Mouse (Mus musculus): ENCODE data around the gene Col16a1. TPM values are rescaled to one million over a fixed set of nuclear protein-coding genes. Genes with fewer than 3 reads are reported as not detected.

Col16a1 gene
- polyA plus RNA-seq (2015; fragmentation: Nextera tagmentation; extraction: Ambion mirVana), result 47.7 and 51.6 TPM in 2 replicates

DNA sequence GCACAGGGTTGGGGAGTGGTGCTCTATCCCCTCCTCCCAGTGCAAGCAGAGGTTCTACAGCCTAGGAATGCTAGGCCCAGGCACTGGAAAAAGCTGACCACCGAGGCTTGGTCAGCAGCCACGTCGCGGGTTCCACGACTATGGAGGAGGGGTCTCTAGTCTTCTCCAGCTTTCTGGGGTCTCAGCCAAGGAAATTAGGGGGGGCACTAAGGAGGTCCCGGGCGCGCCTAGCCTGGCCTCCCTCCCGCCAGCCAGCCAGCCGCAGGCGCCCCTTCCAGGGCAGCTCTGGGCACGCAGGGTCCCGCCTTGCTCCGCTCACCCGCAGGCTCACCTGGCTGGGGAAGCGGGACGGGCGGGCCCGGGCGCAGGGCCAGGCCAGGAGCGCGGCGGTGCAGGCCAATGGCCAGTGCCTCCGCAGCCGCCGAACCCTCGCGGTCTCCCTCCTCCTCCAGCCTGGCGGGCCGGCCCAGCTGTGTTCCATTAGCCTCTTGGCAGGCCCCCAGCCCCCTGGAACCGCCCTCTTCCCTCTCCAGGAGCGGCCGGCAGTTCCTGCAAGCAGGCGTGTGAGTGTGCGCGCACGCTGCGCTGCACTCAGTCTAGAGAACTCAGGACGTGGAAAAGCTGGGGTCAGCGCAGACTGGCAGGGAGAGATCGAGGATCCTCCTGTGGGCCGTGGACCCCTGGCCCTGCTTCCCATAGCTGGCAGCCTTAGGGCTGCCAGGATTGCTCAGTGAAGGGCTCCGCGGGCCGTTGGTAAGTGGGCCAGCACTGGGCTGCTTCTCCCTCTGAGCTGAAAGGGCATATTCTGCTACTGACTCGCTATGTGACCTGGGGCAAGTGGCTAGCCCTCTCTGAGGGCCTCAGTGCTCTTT lies at the start of gene Col16a1:
TSS of gene Col16a1 (plus strand) at position 510 of the 872 bp plus-strand sequence.
- DNase-seq (ENCODE audit: low spot score) (peak; percentile 91), ATAC-seq (ENCODE audit: low FRiP score, low TSS enrichment) (peak; percentile 83)
- Histone ChIP-seq H3K27ac (replicated peaks) (peak within 1 kb of the TSS; percentile 97), H3K36me3 (ENCODE audit: control insufficient read depth, insufficient read depth, low read length) (no peaks in the 10 kb centered on the region; the same call in 1 of the 2 replicates), H3K4me1 (replicated peaks; ENCODE audit: control insufficient read depth, insufficient read depth) (peaks cover 11% of the 10 kb centered on the region), H3K4me2 (replicated peaks; ENCODE audit: low read depth) (peak within 1 kb of the TSS; percentile 76), H3K9ac (ENCODE audit: low read length) (peak within 1 kb of the TSS; percentile 85), H3K9me3 (ENCODE audit: control insufficient read depth, low read length) (no peaks in the 10 kb centered on the region), H3K4me3 (ENCODE audit: low read depth, low read length) (peak within 1 kb of the TSS; percentile 51), H3K27me3 (ENCODE audit: control insufficient read depth, insufficient read depth, low read length) (no peaks in the 10 kb centered on the region)
- TF ChIP-seq EP300 (optimal IDR thresholded peaks at IDR 0.05) (peak; percentile 42), CTCF (IDR thresholded peaks at IDR 0.05; ENCODE audit: low read depth) (peak; percentile 3; the same call in 1 of the 2 replicates)
- 3% methylated on average over 39 of the region's 46 CpGs for WGBS

DNA sequence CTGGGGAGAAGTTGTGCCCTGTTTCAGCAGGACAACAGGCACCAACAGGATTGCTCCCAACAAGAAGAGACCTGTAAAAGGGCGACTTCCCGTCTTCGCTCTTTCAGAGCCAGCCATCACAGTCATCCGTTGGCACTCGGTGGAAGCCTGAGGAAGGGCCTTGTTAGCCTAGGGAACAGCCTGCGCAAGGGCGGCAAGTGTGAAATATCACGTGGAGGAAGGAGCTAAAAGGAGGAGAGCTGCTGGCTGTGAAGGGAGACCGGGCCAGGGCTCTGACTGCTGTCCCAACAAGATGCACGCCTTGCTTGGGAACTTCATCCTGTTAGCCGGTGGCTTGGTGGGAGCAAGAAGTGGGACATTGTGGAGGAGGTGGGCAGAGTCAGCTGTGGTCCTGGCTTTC lies 49.5 kb upstream of the Col16a1 start:
- no peaks in the 10 kb centered on the region for H3K27me3 ChIP-seq (ENCODE audit: control insufficient read depth, insufficient read depth, low read length)
- TF ChIP-seq CTCF (IDR thresholded peaks at IDR 0.05; ENCODE audit: low read depth), result no peak
- no peak for TF ChIP-seq EP300 (optimal IDR thresholded peaks at IDR 0.05)
- DNase-seq (ENCODE audit: low spot score) (no peak), ATAC-seq (ENCODE audit: low FRiP score, low TSS enrichment) (no peak)
- WGBS, result 51% methylated on average over 11 of the region's 11 CpGs
- no peak overlapping the region for H3K9ac ChIP-seq (ENCODE audit: low read length)
- H3K27ac ChIP-seq (replicated peaks), result no peak overlapping the region
- no peaks in the 10 kb centered on the region for H3K4me1 ChIP-seq (replicated peaks; ENCODE audit: control insufficient read depth, insufficient read depth)
- H3K9me3 ChIP-seq (ENCODE audit: control insufficient read depth, low read length), result no peaks in the 10 kb centered on the region
- no peak overlapping the region for H3K4me3 ChIP-seq (ENCODE audit: low read depth, low read length)
- H3K4me2 ChIP-seq (replicated peaks; ENCODE audit: low read depth), result no peak overlapping the region
- no peaks in the 10 kb centered on the region for H3K36me3 ChIP-seq (ENCODE audit: control insufficient read depth, insufficient read depth, low read length)

DNA sequence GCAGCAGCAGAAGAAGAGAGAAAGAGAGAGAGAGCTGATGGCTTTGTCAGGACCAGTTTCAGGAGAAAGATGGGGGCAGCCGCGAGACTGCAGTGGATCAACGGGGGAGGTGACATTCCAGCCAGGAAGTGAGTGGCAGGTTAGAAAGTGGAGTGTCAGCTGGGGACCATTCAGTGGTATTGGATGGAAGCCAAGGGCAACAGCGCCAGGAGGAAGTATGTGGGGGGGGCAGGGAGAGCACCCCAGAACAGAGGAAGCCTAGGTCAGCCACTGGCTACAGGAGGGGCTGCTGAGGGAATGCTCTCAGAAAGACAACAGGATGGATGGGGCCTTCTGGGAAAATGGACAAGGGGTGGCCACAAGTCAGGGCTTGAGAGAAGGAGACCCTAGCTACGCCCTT lies 45.9 kb upstream of the Col16a1 start:
- DNase-seq (ENCODE audit: low spot score) (no peak), ATAC-seq (ENCODE audit: low FRiP score, low TSS enrichment) (no peak; the same call in 1 of the 2 replicates)

DNA sequence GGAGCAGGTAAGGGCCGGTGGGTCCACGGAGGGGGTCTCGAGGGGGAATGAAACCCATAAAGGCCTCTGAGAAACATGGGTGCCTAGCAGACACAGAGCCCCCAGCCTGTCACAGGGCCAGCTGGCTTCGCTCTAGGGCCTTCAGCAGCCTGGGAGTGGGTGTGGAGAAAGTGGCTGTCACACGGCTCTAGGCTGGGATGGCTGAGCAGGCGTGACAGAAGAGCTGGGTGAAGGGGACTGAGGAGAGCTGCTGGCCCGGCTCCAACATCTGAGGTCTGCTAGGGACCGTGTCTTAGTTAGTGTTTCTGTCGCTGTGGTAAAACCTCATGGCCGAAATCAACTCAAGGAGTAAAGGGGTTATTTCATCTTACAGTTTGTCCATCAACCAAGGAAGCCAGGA lies 45.5 kb upstream of the Col16a1 start:
- Histone ChIP-seq H3K27me3 (ENCODE audit: control insufficient read depth, insufficient read depth, low read length) (no peaks in the 10 kb centered on the region), H3K4me3 (ENCODE audit: low read depth, low read length) (no peak overlapping the region), H3K9ac (ENCODE audit: low read length) (no peak overlapping the region), H3K36me3 (ENCODE audit: control insufficient read depth, insufficient read depth, low read length) (no peaks in the 10 kb centered on the region), H3K27ac (replicated peaks) (no peak overlapping the region), H3K9me3 (ENCODE audit: control insufficient read depth, low read length) (no peaks in the 10 kb centered on the region), H3K4me1 (replicated peaks; ENCODE audit: control insufficient read depth, insufficient read depth) (no peaks in the 10 kb centered on the region), H3K4me2 (replicated peaks; ENCODE audit: low read depth) (no peak overlapping the region)
- ATAC-seq (ENCODE audit: low FRiP score, low TSS enrichment), result 0 out of 2 replicates have a peak, but pooled peaks have one; percentile 2
- no peak for TF ChIP-seq EP300 (optimal IDR thresholded peaks at IDR 0.05)
- no peak for TF ChIP-seq CTCF (IDR thresholded peaks at IDR 0.05; ENCODE audit: low read depth)
- DNase-seq (ENCODE audit: low spot score), result no peak
- 69% methylated on average over 10 of the region's 10 CpGs for WGBS

More for the DNA sequence above, 45.9 kb upstream of the Col16a1 start:
- Histone ChIP-seq H3K27me3 (ENCODE audit: control insufficient read depth, insufficient read depth, low read length) (no peaks in the 10 kb centered on the region), H3K4me1 (replicated peaks; ENCODE audit: control insufficient read depth, insufficient read depth) (no peaks in the 10 kb centered on the region), H3K9ac (ENCODE audit: low read length) (no peak overlapping the region), H3K4me2 (replicated peaks; ENCODE audit: low read depth) (no peak overlapping the region), H3K36me3 (ENCODE audit: control insufficient read depth, insufficient read depth, low read length) (no peaks in the 10 kb centered on the region), H3K27ac (replicated peaks) (no peak overlapping the region), H3K4me3 (ENCODE audit: low read depth, low read length) (no peak overlapping the region), H3K9me3 (ENCODE audit: control insufficient read depth, low read length) (no peaks in the 10 kb centered on the region)
- WGBS, result 27% methylated on average over 5 of the region's 5 CpGs
- peak; percentile 7; the same call in 1 of the 2 replicates for TF ChIP-seq CTCF (IDR thresholded peaks at IDR 0.05; ENCODE audit: low read depth)
- no peak for TF ChIP-seq EP300 (optimal IDR thresholded peaks at IDR 0.05)

DNA sequence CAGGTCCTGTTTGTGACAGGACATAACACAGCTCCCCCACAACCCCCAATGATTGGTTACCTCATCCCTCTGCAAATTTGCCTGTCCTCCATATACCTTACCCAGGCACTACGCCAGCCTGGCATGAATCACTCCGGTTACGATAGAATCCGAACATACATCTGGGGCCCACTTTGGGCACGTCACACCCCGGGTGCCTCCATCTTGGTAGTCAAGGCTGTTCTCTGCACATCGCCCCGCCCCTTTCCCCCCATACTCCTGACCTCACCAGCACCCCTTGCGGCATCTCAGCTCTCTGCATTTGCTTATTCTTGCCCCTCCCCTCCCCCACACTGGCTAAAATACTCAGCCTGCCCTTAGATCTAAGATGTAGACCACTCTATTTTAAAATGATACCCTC lies 42.0 kb upstream of the Col16a1 start:
- Histone ChIP-seq H3K4me2 (replicated peaks; ENCODE audit: low read depth) (no peak overlapping the region), H3K27ac (replicated peaks) (no peak overlapping the region), H3K36me3 (ENCODE audit: control insufficient read depth, insufficient read depth, low read length) (no peaks in the 10 kb centered on the region), H3K9me3 (ENCODE audit: control insufficient read depth, low read length) (no peaks in the 10 kb centered on the region), H3K4me3 (ENCODE audit: low read depth, low read length) (no peak overlapping the region), H3K27me3 (ENCODE audit: control insufficient read depth, insufficient read depth, low read length) (no peaks in the 10 kb centered on the region), H3K9ac (ENCODE audit: low read length) (no peak overlapping the region), H3K4me1 (replicated peaks; ENCODE audit: control insufficient read depth, insufficient read depth) (no peaks in the 10 kb centered on the region)
- no peak for ATAC-seq (ENCODE audit: low FRiP score, low TSS enrichment)
- DNase-seq (ENCODE audit: low spot score), result no peak
- 63% methylated on average over 9 of the region's 9 CpGs for WGBS
- peak; percentile 44 for TF ChIP-seq CTCF (IDR thresholded peaks at IDR 0.05; ENCODE audit: low read depth)
- TF ChIP-seq EP300 (optimal IDR thresholded peaks at IDR 0.05), result no peak

DNA sequence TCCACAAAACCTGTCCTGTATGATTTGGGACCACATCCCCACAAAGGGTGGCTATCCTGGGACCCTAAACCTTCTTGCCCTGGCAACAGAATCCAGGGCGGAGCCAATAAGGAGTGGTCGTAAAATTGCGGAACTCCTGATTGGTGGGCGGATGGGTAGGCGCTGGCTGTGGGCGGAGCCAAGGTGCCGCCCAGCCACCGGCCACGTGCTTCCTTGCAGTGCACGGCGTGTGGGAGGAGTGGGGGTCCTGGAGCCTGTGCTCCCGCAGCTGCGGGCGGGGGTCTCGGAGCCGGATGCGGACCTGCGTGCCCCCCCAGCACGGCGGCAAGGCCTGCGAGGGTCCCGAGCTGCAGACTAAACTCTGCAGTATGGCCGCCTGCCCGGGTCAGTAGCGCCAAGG lies 41.1 kb upstream of the Col16a1 start:
- ATAC-seq (ENCODE audit: low FRiP score, low TSS enrichment) (no peak), DNase-seq (ENCODE audit: low spot score) (no peak)
- Histone ChIP-seq H3K4me3 (ENCODE audit: low read depth, low read length) (0 out of 2 replicates have a peak overlapping the region, but pooled peaks have one; percentile 8), H3K27me3 (ENCODE audit: control insufficient read depth, insufficient read depth, low read length) (no peaks in the 10 kb centered on the region), H3K27ac (replicated peaks) (no peak overlapping the region), H3K9me3 (ENCODE audit: control insufficient read depth, low read length) (no peaks in the 10 kb centered on the region), H3K9ac (ENCODE audit: low read length) (no peak overlapping the region), H3K36me3 (ENCODE audit: control insufficient read depth, insufficient read depth, low read length) (no peaks in the 10 kb centered on the region), H3K4me2 (replicated peaks; ENCODE audit: low read depth) (peak overlapping the region; percentile 39; the same call in 1 of the 2 replicates), H3K4me1 (replicated peaks; ENCODE audit: control insufficient read depth, insufficient read depth) (no peaks in the 10 kb centered on the region)
- 11% methylated on average over 25 of the region's 25 CpGs for WGBS
- no peak for TF ChIP-seq CTCF (IDR thresholded peaks at IDR 0.05; ENCODE audit: low read depth)
- no peak for TF ChIP-seq EP300 (optimal IDR thresholded peaks at IDR 0.05)

All from stomach, postnatal 0 days (tissue).